Mouse (Mus musculus): ENCODE measurements around the gene Kazn. TPM values are rescaled to one million over a fixed set of nuclear protein-coding genes. Genes with fewer than 3 reads are reported as not detected.

Kazn gene
- polyA plus RNA-seq, 1 experiment from 2014 or later, result 14.0 TPM

DNA sequence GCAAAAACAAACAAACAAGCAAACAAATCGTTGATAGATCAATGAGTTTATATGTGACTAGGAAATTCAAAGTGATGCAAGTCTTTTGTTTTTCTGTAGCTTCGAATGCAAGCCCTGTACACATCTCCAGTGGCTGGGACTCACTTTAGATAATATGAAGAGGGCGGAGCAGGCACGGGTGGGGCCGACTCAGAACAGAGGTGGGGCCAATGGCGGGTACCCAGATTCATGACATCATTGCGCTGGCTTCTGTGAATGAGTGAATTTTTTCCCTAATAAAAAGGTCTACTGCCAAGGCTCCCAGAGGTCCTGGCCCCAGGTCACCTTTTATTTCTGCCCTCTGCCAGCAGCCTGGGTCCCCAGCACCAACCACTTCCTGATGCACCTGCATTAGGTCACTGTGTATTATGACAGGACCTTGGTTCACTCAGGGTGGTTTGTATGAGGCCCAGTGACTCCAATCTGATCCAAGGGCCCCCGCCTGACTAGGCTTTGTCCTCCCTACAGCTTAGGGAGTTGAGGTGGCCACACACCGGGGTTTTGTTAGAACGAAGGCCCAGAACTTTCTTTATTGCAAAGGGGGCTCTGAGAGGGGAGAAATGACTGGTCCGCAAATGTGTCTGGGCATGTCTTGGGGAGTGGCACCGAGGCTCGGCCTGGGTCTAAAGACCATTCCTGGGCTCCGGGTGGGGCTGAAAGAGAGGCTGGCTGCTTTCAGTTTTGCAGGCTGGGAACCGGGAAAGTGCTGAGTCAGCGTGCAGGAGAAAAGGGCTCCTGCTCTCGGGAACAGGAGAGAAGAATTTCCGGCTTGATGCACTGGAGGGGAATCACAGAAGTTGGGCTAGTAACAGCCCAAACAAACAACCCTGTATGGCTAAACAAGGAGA, 68.1 kb downstream of the Kazn start:
- no peaks in the 10 kb centered on the region for H3K9me3 ChIP-seq
- no peaks in the 10 kb centered on the region for H3K36me3 ChIP-seq
- peak overlapping the region; percentile 29 for H3K4me2 ChIP-seq (replicated peaks)
- H3K4me1 ChIP-seq (replicated peaks), result peaks cover 55% of the 10 kb centered on the region
- no peak overlapping the region for H3K4me3 ChIP-seq (replicated peaks)
- H3K9ac ChIP-seq, result no peak overlapping the region
- H3K27ac ChIP-seq, result peak overlapping the region; percentile 81
- ATAC-seq, result peak; percentile 70
- no peaks in the 10 kb centered on the region for H3K27me3 ChIP-seq (replicated peaks)
- 43% methylated on average over 18 of the region's 18 CpGs for WGBS

DNA sequence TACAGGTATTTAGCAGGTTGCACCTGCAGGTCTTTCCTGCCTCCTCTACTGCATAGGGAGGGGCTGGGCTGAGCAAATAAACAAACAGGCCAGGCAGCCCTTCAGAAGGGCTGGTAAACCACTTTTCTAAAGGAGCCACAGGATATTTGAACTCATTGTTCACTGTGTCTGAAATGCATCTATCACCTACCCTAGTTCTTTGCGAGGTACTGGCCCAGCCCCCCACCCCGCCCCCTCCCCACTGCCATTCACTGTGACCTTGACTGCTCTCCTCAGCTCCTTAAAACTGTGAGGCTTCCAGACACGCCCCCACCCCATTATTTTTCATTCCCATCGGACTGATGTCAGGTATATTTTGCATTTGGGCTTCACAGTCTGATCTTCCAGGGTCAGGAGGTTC, 69.6 kb downstream of the Kazn start:
- no peaks in the 10 kb centered on the region for H3K9me3 ChIP-seq
- H3K4me2 ChIP-seq (replicated peaks), result no peak overlapping the region
- no peak for ATAC-seq
- H3K27me3 ChIP-seq (replicated peaks), result no peaks in the 10 kb centered on the region
- no peak overlapping the region for H3K9ac ChIP-seq
- 53% methylated on average over 4 of the region's 4 CpGs for WGBS
- H3K4me1 ChIP-seq (replicated peaks), result peaks cover 49% of the 10 kb centered on the region
- H3K27ac ChIP-seq, result no peak overlapping the region
- no peaks in the 10 kb centered on the region for H3K36me3 ChIP-seq
- no peak overlapping the region for H3K4me3 ChIP-seq (replicated peaks)

DNA sequence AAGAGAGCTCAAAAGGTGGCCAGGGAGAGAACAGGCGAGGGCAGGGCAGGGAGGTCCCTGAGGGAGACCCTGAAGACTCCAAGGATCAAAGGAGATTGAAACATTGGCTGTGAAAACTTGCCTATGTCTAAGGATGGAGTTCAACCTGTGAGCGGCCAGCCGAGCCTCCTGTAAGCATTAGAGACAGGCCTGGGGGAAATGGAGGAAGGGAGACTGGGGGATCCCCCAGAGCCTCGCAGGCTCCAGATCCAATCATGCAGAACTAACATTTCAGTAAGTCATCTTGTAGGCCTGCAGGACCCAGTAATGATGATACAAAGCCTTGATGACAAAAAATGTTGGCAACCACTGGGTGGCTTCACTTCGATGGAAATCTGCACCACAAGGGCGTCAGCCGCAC, 70.8 kb downstream of the Kazn start:
- Histone ChIP-seq H3K4me2 (replicated peaks) (no peak overlapping the region), H3K4me1 (replicated peaks) (peaks cover 47% of the 10 kb centered on the region), H3K36me3 (no peaks in the 10 kb centered on the region), H3K4me3 (replicated peaks) (no peak overlapping the region), H3K9me3 (no peaks in the 10 kb centered on the region), H3K27ac (no peak overlapping the region), H3K9ac (no peak overlapping the region), H3K27me3 (replicated peaks) (no peaks in the 10 kb centered on the region)
- 90% methylated on average over 7 of the region's 7 CpGs for WGBS
- no peak for ATAC-seq

DNA sequence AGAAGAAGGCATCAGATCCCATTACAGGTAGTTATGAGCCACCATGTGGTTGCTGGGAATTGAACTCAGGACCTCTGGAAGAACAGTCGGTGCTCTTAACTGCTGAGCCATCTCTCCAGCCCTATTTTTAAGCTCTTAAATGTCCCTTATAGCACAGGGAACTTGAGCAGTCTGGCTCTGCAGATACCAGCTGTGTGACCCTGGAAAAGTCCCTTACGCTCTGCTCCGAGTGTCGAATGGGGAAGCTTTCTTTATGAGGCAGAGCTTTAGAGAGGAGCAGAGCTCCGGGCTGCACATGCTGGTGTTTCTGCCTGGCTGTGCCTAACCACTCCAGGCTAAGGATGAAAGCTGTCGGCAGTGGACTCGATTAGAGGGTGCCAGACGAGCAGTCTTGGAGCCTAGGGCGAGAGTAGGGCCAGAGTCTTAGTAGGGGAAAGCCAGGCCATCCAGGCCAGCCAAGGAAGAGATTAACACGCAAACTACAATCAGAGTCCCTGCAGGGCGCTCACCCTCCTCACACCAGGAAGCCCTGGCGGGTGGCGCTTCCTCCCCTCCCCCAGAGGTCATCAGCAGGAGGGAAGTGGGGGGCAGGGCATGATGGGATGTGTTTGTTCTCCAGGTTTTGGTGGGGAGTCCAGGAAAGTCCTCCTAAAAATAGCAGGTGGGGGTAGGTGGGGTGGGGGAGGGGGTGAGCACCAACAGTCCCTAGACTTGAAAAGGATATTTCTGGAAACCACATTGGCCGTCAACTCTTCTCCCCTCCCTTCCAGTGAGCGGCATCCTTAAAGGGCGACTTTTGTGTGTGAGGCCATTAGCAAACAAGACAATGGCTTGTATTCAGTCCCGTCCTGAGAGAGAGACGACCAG, 73.1 kb downstream of the Kazn start:
- 38% methylated on average over 18 of the region's 18 CpGs for WGBS
- ATAC-seq, result peak; percentile 34; the same call in 1 of the 2 replicates

DNA sequence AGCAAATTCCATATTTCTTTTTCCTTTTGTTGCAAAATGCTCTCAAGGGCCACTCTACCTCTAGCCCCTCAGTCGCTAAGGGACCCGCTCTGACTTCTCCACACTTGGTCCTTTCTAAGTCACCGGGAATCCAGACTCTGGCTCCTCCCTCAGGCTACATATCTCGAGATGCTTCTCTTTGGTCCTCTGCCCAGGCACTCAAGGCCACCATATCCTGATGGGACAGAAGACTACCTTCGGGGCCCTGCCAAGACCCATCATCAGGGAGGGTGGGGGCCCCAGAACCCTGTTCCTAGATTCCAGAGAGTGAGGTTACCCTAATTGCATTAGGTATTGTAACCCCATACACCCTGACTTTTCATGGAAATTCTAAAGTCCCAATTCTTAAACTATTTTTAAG, 73.8 kb downstream of the Kazn start:
- Histone ChIP-seq H3K4me2 (replicated peaks) (no peak overlapping the region), H3K27me3 (replicated peaks) (no peaks in the 10 kb centered on the region), H3K4me3 (replicated peaks) (no peak overlapping the region), H3K9ac (no peak overlapping the region), H3K36me3 (peaks cover 5% of the 10 kb centered on the region; the same call in 1 of the 2 replicates), H3K4me1 (replicated peaks) (peaks cover 25% of the 10 kb centered on the region), H3K9me3 (no peaks in the 10 kb centered on the region), H3K27ac (no peak overlapping the region)
- ATAC-seq, result no peak
- WGBS, result 51% methylated on average over 5 of the region's 5 CpGs

More for the DNA sequence above, 73.1 kb downstream of the Kazn start:
- H3K4me3 ChIP-seq (replicated peaks), result no peak overlapping the region
- no peaks in the 10 kb centered on the region for H3K9me3 ChIP-seq
- peaks cover 30% of the 10 kb centered on the region for H3K4me1 ChIP-seq (replicated peaks)
- no peaks in the 10 kb centered on the region for H3K27me3 ChIP-seq (replicated peaks)
- H3K9ac ChIP-seq, result peak overlapping the region; percentile 17; the same call in 1 of the 2 replicates
- H3K36me3 ChIP-seq, result peaks cover 5% of the 10 kb centered on the region; the same call in 1 of the 2 replicates
- H3K4me2 ChIP-seq (replicated peaks), result 0 out of 2 replicates have a peak overlapping the region, but pooled peaks have one; percentile 11
- peak overlapping the region; percentile 48 for H3K27ac ChIP-seq

DNA sequence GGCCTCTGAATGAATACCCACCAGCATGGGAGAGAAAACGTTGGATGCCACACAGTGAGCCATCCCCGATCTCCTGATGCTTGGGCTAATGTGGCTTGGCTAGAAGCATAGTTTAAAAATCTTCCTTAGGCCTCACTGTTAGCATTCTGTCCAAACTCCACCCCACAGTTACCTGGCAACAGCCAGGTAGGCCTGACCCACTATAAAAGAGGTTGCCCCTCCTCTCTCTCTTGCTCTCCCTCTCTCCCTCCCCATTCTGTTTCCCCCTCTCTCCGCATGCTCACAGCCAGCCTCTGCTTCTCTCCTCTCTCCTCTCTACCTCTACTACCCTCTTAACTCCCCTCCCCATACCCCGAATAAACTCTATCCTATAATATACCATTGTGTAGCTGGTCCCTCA, 74.8 kb downstream of the Kazn start:
- Histone ChIP-seq H3K4me3 (replicated peaks) (no peak overlapping the region), H3K4me2 (replicated peaks) (no peak overlapping the region), H3K9ac (no peak overlapping the region), H3K9me3 (no peaks in the 10 kb centered on the region), H3K4me1 (replicated peaks) (peaks cover 18% of the 10 kb centered on the region), H3K27me3 (replicated peaks) (no peaks in the 10 kb centered on the region), H3K36me3 (peaks cover 5% of the 10 kb centered on the region; the same call in 1 of the 2 replicates), H3K27ac (no peak overlapping the region)
- peak; percentile 18 for ATAC-seq
- 51% methylated on average over 4 of the region's 4 CpGs for WGBS

DNA sequence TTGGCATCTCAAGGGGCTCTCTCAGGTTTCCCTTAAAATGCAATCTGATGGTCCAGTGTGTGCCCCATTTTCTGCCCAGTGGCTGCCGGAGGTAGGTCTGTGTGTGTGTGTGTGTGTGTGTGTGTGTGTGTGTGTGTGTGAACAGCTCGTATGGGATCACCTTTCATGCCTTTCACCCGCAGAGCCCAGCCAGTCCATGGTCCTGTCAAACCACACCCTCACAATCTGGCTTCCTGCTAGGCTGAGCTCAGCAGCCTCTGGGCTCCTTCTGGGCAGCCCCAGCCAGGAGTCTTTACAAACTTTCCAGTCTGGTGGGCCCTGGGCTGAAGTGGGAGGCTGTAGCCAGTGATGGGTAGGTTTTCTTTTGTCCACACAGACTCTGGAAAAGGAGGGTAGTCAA, 75.3 kb downstream of the Kazn start:
- 20% methylated on average over 3 of the region's 3 CpGs for WGBS
- 0 out of 2 replicates have a peak overlapping the region, but pooled peaks have one; percentile 7 for H3K27ac ChIP-seq
- H3K4me3 ChIP-seq (replicated peaks), result no peak overlapping the region
- ATAC-seq, result peak; percentile 47; the same call in 1 of the 2 replicates
- no peak overlapping the region for H3K4me2 ChIP-seq (replicated peaks)
- no peak overlapping the region for H3K9ac ChIP-seq
- H3K4me1 ChIP-seq (replicated peaks), result peaks cover 18% of the 10 kb centered on the region
- no peaks in the 10 kb centered on the region for H3K9me3 ChIP-seq
- peaks cover 5% of the 10 kb centered on the region; the same call in 1 of the 2 replicates for H3K36me3 ChIP-seq
- H3K27me3 ChIP-seq (replicated peaks), result no peaks in the 10 kb centered on the region

DNA sequence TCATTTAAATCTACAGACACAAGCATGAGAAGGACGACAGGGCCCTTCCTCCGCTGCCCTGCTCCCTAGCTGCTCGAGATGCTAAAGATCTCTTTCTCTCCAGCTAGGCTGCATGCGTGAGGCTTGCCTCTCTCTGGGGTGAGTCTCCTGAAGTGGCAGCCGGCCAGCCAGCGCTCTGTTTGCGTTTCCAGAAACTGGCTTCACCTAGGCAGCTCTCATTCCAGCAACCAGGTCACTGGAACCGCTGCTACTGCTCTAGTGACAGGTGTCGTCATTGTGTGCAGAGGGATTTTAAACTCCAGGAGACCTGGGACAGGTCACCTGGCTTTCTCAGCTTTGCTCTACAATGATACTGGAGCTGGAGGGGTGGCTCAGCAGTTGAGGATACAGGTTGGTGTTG, 76.5 kb downstream of the Kazn start:
- Histone ChIP-seq H3K9ac (no peak overlapping the region), H3K27ac (no peak overlapping the region), H3K4me3 (replicated peaks) (no peak overlapping the region), H3K4me1 (replicated peaks) (peaks cover 18% of the 10 kb centered on the region), H3K9me3 (no peaks in the 10 kb centered on the region), H3K36me3 (peaks cover 9% of the 10 kb centered on the region; the same call in 1 of the 2 replicates), H3K27me3 (replicated peaks) (no peaks in the 10 kb centered on the region), H3K4me2 (replicated peaks) (no peak overlapping the region)
- no peak for ATAC-seq
- 73% methylated on average over 9 of the region's 9 CpGs for WGBS

DNA sequence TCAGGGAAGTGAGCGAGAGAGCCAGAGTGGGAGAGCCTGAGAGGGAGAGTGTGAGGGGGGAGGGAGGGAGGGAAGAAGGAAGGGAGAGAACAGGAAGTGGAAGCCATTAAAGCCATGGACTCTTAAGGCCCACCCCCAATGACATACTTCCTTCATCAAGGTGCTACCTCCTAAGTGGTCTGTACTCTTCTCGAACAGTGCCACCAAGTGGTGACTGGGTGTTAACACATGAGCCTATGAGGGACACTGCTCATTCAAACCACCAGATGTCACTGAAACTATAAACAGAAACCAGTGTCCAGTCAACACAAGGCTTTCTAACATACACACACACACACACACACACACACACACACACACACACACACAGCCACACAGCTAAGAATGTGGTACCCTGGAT, 77.1 kb downstream of the Kazn start:
- ATAC-seq, result no peak
- 95% methylated on average over 2 of the region's 2 CpGs for WGBS
- H3K36me3 ChIP-seq, result peaks cover 11% of the 10 kb centered on the region; the same call in 1 of the 2 replicates
- H3K27ac ChIP-seq, result no peak overlapping the region
- H3K4me1 ChIP-seq (replicated peaks), result peaks cover 18% of the 10 kb centered on the region
- H3K9me3 ChIP-seq, result no peaks in the 10 kb centered on the region
- no peak overlapping the region for H3K9ac ChIP-seq
- no peaks in the 10 kb centered on the region for H3K27me3 ChIP-seq (replicated peaks)
- H3K4me3 ChIP-seq (replicated peaks), result no peak overlapping the region
- no peak overlapping the region for H3K4me2 ChIP-seq (replicated peaks)

DNA sequence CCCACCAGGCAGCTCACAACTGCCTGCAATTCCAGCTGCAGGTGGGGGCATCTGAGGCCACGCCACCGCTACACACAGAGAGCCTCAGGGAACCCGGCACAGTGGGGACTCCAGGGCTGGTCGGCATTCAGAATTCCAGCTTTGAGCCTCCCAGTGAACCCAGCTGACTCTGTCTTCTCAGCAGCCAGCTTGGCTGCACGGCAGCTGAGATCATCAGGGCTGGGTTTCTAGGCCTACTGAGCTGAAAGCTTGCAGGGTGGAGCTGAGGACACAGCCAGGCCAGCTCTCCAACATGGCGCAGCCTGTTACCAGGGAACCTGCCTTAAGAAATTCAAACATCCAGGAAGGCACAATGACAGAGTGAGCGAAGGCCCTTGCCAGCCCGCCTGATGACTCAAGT, 79.2 kb downstream of the Kazn start:
- H3K27ac ChIP-seq, result no peak overlapping the region
- peaks cover 11% of the 10 kb centered on the region; the same call in 1 of the 2 replicates for H3K36me3 ChIP-seq
- H3K4me1 ChIP-seq (replicated peaks), result peaks cover 7% of the 10 kb centered on the region
- 74% methylated on average over 8 of the region's 8 CpGs for WGBS
- H3K4me3 ChIP-seq (replicated peaks), result no peak overlapping the region
- H3K4me2 ChIP-seq (replicated peaks), result no peak overlapping the region
- H3K9ac ChIP-seq, result no peak overlapping the region
- no peaks in the 10 kb centered on the region for H3K9me3 ChIP-seq
- no peak for ATAC-seq
- H3K27me3 ChIP-seq (replicated peaks), result no peaks in the 10 kb centered on the region

DNA sequence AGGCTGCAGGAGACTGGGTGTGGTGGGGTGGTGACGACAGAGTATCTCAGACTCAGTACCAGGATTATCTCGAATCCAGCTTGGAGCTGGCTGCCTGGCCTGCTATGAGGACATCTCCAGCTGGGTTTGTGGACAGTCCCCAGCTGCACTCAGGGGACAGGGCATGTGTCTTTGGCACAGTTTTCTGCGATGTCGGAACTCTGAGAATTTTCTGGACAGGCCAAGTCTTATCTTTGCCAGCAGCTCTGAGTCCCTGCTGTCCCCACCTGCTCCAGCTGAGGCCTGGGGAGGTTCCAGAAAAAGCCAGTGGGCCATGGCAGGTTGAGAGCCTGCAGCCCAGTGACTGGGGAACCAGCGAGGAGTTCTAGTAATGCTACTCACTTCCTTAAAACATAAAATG, 82.7 kb downstream of the Kazn start:
- 80% methylated on average over 5 of the region's 5 CpGs for WGBS
- Histone ChIP-seq H3K36me3 (peaks cover 6% of the 10 kb centered on the region; the same call in 1 of the 2 replicates), H3K27me3 (replicated peaks) (no peaks in the 10 kb centered on the region), H3K9ac (no peak overlapping the region), H3K9me3 (no peaks in the 10 kb centered on the region), H3K27ac (no peak overlapping the region), H3K4me1 (replicated peaks) (peaks cover 11% of the 10 kb centered on the region; the same call in 1 of the 2 replicates), H3K4me3 (replicated peaks) (no peak overlapping the region), H3K4me2 (replicated peaks) (no peak overlapping the region)
- no peak for ATAC-seq

DNA sequence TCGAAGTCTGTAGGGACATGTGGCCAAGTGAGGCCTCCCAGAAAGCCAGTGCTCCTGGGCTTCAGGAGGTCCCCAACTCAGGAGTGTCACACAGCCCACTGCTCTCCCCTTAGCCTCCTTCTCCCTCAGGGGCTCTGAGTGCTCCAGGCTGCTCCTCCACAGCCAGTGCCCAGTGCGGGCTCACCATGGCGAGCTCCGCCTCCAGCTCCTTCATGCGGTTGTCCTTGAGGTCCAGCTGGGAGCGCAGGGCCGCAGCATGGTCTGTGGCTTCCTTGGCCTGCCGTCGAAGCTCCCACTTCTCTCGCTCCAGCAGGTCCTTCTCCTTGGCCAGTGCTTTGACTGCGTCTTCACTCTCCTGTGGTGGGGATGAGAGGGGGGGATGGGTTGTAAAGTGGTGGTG, 85.0 kb downstream of the Kazn start:
- Histone ChIP-seq H3K4me2 (replicated peaks) (no peak overlapping the region), H3K9ac (no peak overlapping the region), H3K36me3 (peaks cover 9% of the 10 kb centered on the region), H3K27ac (no peak overlapping the region), H3K27me3 (replicated peaks) (no peaks in the 10 kb centered on the region), H3K4me3 (replicated peaks) (no peak overlapping the region), H3K4me1 (replicated peaks) (peaks cover 11% of the 10 kb centered on the region; the same call in 1 of the 2 replicates), H3K9me3 (no peaks in the 10 kb centered on the region)
- ATAC-seq, result no peak
- 73% methylated on average over 11 of the region's 11 CpGs for WGBS

All from intestine, embryonic 15.5 days (tissue).